Mouse (Mus musculus) frontal cortex, postnatal 14 days (tissue): ENCODE measurements around the gene Nt5c1a.
"Not testable (repeated sequence)": the region's sequence is repeated elsewhere in the genome, so short reads cannot be mapped to it uniquely, and the experiment has no call there.

Source experiments
- DNase-seq, 2 experiments: peaks; one replicate each; pipeline ENCODE4 v3.0.0; 2022; ENCODE audit warnings: low spot score in 2 of 2

Nt5c1a gene

DNA sequence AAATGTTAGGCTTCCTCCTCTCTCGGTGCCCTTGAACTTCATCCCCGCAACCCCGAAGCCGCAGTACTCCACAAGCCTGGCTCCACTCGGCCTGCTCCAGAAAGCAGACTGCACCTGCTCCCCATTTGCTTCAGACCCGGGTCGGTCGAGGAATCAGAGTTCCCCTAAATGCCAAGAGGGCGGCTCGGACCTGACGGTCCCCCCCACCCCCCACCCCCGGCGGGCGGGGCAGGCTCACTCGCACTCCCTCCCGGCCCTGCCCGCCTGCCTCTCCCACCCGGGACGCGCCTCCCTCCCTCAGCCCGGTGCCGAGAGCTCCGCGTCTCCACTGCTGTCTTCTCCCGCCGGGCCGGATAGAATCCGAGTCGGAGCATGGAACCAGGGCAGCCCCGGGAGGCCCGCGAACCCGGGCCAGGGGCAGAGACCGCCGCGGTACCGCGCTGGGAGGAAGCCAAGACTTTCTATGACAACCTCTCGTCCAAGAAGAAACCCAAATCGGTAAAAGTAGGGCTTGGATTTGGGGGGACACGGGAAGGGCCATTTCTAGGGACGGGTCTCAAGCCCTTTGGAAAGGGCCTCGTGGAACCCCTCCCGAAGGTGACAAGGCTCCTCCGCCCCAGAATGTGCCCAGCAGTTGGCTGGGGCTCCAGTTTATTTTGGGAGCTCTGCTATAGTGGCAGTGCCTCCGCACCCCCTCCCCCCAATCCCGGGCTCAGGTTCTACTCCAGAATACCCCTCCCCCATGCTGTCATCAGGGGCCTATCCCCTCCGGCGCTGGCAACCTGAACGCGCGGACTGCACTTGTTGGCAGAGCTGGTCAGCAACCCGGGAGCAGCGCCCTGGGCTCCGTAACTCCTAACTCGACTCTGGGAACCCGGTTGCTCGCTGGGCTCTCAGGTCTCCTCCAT, at the start of gene Nt5c1a:
Gene Nt5c1a, plus strand, starts transcription at position 319 of the 908 bp plus-strand sequence.
- no peak for DNase-seq

DNA sequence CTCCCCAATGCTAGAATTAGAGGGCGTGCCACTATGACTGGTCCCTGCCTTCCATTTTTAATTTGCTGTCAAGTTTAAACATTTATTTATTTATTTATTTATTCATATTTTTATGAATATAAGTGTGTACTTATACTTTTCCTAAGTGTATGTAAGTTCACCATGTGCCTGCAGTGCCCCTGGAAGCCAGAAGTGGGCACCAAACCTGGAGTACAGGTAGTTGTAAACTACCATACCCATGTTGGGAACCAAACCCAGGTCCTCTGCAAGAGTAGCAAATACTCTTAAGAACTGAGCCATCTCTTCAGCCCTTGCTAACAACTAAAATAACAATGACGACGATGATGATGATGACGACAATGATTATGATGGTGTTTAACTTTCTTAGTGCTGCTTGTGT, 49.3 kb upstream of the Nt5c1a start:
- DNase-seq: no peak

DNA sequence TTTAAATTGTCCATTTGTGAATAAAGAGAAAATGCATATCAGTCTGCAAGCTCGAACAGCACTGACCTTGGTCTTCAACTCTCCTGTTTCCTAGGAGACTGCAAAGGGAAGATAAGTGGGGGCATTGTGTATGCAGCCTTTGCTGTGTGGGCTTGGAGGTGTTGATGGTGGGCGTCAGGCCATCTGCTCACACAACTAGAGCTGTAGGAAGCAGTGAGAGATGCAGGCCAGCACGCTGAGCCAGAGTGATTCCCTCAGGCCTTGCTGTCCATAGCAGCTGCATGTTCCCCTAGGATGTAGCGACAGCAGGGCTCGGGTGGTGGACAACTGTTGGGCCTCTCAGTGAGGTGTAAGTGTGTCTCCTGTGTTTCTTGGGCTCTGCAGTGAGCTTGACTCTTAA, 48.3 kb upstream of the Nt5c1a start:
- peak; percentile 52 to 68 for DNase-seq

DNA sequence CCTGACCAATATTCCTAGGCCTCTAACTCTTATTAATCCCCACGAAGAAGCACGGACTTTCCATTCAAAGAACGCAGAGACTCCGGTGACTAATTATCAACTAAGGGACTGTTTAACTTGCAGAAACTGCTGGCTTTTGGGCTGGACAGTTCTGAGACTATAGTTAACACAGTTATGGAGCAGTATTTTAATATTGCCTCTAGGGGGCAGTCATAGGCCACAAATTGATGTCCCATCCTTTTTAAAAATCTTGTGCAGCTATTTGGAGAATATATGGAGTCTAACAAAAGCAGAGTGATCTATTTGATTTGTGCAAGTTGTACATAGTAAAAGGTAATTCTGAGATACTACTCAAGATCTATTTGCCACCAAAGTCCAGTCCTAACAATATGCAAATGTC, 46.3 kb upstream of the Nt5c1a start:
- DNase-seq: no peak

DNA sequence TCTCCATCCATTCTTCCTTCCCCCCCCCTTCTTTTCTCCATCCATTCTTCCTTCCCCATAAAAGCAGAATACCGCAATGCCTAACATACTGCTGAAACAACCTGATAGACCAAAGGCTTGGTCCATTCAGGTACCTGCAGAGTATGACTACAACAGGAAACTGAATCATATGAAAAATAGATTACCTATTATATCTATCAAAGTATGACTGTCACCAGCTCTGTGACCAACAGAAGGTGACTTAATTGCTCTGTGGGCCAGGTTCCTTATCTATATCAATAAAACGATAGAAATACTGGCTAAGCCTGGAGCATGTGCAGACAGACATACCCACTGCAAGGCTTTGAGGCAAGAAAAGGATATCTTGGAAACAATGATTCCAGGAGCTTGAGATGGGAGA, 45.9 kb upstream of the Nt5c1a start:
- DNase-seq: no peak

- DNase-seq: no peak
Measured at GRCm38 (mm10) chr4:123155840-123156239, 45.5 kb upstream of the Nt5c1a start.

DNA sequence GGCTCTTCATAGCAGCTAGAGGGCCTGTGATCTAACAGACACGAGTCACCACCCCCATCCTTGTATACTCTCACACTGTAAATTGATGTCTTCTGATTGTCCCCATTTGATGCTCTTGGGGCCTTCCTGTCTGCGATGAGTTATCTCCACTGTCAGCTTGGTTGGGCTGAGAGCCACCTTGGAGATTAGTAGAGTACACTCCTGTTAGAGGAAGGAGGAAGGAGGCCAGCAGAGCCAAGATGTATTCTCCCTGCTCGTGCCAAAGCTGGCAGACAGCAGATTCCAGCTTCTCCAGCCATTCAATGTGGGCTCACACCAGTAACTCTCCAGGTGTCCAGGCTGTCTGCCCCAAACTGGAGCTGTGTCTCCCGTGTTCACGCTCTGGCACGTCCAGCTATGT, 40.7 kb upstream of the Nt5c1a start:
- DNase-seq: no peak

GRCm38 (mm10) chr4:123161251-123161650, 40.1 kb upstream of the Nt5c1a start:
- not testable (repeated sequence) for DNase-seq

- DNase-seq: no peak
Measured at GRCm38 (mm10) chr4:123162305-123162917, 38.9 kb upstream of the Nt5c1a start.

GRCm38 (mm10) chr4:123164157-123164556, 37.1 kb upstream of the Nt5c1a start:
- DNase-seq: peak in 1 of 2 experiments; percentile 15

DNA sequence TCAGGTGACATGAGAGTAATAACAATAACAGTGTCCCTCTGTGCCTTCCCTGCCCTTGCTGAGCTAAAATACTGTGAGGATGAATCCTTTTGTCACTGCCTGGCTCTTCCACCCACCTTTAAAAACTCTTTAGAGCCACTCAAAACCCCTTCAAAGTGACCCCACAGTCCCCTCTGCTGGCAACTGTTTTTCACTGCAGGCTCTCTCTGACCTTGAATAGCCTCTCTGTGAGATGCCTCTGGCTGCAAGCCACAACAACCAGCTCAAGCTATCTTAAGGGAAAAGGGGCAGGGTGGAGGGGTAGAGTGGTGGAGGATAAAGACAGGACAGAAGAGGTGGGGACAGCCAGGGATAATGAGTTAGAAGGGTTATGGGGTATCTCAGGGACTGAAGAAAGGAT, 29.5 kb upstream of the Nt5c1a start:
- no peak for DNase-seq

DNA sequence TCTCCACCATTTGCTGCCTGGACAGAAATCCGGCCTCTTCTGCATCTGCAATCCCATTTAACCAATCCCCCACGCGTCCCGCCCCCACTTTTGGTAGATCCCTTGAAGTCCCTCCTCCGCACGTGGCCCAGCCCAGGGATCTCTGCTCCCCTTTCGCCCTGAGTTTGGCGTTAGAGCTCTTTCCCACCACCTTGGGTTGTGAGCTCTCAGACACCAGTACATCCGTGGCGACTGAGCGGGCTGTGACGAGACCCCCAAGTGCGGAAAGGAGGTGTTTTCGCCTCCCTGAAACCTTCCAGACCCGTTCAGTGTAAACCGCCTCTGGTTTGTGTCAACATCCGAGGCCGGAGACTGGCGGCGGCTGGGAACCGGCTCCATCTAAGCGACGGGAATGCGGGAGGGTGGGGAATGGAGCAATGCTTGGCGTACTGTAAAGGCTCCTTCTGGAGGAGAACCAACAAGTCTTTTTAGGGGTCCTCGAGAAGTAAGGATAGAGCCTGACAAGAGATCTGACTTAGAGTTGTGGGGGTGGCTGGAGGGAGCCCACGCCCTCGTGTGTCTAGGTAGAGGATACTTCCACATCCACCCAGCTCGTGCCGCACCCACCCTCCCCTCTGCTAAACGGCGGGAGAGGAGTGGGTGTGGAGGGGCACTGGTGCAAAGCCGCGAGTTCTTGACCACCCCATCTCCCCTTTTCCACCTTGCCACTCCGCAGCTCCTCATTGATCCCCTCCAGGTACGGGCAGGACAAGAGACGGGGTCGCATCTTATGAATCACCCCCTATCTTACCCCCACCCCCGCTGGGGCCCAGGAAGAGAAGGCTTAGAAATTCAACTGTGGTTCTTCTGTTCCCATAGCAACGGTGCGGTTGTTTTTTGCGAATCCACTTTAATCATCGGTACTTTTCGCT, 18.7 kb upstream of the Nt5c1a start, which contains the start of gene Hpcal4:
Gene Hpcal4, plus strand, starts transcription at position 900 of the 911 bp plus-strand sequence.
- peak; percentile 39 to 62 for DNase-seq

DNA sequence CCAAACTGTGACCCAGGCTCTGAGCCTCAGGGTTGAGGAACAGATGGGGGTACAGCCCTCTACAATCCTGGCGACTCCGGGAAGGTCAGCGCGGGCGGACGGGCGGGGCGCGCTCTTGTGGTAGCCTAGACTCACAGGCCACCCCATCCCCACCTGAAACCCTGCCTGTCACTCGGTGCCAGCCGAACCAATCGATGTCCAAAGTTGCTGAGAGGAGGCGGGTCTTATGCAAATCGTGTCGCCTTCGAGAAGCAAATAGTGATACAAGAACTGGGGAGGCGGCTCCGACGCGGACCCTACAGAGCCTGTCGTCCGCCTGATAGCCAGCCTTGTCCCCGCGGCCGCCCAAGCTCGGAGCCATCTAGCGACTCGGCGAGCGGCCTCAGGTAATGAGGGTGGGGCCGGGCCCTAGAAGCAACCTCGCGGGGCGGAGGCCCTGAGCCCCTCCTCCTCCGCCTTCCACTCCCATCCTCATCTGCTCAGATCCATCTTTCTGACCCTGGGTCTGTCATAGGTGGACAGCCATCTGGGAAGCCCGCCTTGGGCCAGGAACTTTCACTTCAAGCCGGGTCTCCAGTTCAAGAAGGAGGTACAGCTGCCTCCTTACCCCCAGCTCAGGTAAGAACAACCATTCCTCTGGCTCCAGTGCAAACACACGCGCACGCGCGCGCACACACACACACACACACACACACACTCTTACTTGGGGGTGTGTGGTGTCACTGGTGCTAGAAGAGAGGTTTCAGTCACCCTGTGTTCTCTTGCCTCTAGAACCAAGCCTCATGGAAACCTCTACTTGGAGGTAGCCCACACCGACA, 17.9 kb upstream of the Nt5c1a start:
- peak; percentile 86 to 88 for DNase-seq

- DNase-seq: no peak
Measured at GRCm38 (mm10) chr4:123184816-123185215, 16.5 kb upstream of the Nt5c1a start.

DNA sequence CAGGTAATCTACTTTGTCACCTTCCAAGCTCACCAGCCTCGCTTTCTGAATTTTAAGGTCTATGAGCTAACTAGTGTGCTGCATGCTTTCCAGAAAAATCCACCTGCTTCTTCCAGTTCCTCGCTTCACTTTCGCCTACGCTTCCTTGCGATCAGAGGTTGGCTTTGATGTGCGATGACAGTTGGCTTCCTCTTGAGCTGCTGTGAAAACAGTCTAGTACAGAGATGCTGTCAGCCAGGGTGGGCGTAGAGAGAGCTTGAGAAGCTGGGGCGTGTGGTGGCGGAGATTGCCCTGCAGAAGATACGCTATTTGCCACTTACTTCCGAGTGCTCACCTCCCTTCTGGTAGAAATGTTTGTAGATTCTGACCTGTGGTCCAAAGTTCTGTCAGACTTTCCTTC, 9.0 kb upstream of the Nt5c1a start:
- DNase-seq: no peak

DNA sequence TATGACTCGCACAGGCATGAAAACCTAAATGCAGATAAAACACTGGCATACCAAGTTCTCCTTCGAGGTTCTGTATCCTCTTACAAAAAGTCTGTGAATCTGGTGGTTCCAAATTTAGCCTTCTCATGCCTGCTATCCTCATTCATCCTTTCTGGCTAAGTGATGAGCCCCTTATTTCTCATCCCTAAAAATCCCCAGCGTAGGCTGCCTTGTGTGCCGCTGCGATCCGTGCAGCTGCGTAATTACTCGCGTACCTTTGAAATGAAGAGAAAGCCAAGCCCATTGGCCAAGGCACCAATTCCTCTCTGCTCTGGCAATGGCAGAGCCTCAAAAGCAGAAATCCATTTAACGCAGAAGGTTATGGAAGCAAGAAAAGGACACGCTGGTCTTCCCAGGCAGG, 7.5 kb upstream of the Nt5c1a start:
- no peak for DNase-seq

DNA sequence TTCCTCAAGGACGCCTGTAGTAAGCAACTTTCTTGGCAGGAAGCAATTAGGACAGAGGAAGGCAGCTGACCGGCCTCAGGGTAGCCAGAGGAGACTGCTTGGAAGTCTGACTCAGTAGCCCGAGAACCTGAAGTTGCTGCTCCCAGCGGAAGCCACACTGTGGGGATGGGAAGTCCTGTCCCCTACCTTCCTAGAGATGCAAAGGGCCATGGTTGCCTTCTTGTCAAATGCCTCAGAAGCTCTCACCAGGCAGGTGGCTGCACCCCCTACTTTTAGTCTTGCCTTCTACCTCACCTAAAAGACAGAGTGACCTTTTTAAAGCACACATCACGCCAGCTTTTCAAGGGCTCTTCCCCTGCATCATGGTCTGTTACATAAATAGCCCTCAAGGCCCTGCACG, 4.6 kb upstream of the Nt5c1a start:
- no peak for DNase-seq

DNA sequence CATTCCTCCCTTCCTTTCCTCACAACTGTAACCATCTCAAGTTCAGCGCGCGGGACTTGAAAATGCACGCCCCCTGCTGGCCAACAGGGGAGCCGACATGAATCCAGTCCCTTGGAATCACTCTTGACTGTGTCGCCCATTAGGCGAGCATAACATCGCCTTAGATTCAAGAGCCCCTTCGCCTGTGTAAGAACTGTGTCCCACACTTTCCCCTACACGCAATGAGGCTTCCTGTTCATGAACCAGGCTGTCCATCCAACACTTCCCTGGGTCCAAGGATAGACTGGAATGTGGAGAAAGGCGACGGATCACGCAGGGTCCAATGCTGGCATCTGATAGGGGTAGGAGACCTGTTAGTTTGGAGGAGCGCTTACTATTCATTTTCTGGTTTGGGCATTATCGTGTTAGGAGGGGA, 526 bp upstream of the Nt5c1a start:
- peak in 1 of 2 experiments; percentile 72 for DNase-seq

DNA sequence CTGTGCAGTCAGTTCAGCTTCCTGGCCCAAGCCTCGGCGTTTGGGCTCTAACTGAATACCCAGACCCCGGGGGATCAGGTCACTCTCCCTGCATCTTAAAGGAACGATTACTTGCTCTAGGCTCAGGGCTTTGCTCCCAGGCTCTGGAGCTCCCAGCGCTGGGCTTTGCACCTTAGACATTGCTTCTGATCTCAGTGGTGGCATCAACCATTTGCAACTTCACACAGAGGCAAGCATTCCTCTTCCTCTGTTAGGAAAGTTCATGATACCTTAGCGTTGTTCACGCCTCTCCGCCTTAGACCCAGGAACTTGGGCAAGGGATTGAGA, 753 bp downstream of the Nt5c1a start:
- DNase-seq: no peak

GRCm38 (mm10) chr4:123207337-123207736, 6.0 kb downstream of the Nt5c1a start:
- no peak for DNase-seq

GRCm38 (mm10) chr4:123210996-123211395, 9.7 kb downstream of the Nt5c1a start:
- DNase-seq: no peak
